Mouse (Mus musculus) neural tube, embryonic 11.5 days (tissue): ENCODE data around the gene Nthl1. TPM values are rescaled to one million over a fixed set of nuclear protein-coding genes. Genes with fewer than 3 reads are reported as not detected.

Experiments
- ATAC-seq: fragments of 200-750 bp; cut with Nextera tagmentation; 2 replicates; pipeline ENCODE4 v1.8.0; 2017; ENCODE audit warnings: moderate number of reproducible peaks, mild to moderate bottlenecking, moderate TSS enrichment, moderate library complexity; ENCODE audit not compliant: insufficient read depth, low FRiP score, low TSS enrichment
- DNase-seq: peaks from one replicate; pipeline ENCODE4 v3.0.0-alpha.2; 2015; ENCODE audit warnings: low spot score
- H3K27ac ChIP-seq: fragments of 300-500 bp; sonication (generic); 2 replicates; pipeline ENCODE4 v1.5.1; 2014; ENCODE audit warnings: low read depth, mild to moderate bottlenecking, low read length
- H3K27me3 ChIP-seq: fragments of 300-500 bp; sonication (generic); 2 replicates; pipeline ENCODE4 v1.6.1; 2014; ENCODE audit warnings: mild to moderate bottlenecking, low read length, mixed read lengths; ENCODE audit not compliant: control insufficient read depth, insufficient read depth
- H3K36me3 ChIP-seq: fragments of 300-500 bp; sonication (generic); 2 replicates; pipeline ENCODE4 v1.6.1; 2014; ENCODE audit warnings: mild to moderate bottlenecking, low read length, moderate library complexity, mixed read lengths; ENCODE audit not compliant: control insufficient read depth, insufficient read depth
- H3K4me1 ChIP-seq: fragments of 300-500 bp; sonication (generic); 2 replicates; pipeline ENCODE4 v1.6.1; 2014; ENCODE audit warnings: low read length, mixed read lengths; ENCODE audit not compliant: control insufficient read depth, insufficient read depth
- H3K4me2 ChIP-seq: fragments of 300-500 bp; sonication (generic); 2 replicates; pipeline ENCODE4 v1.6.1; 2014; ENCODE audit warnings: low read depth, mild to moderate bottlenecking, moderate library complexity
- H3K4me3 ChIP-seq: fragments of 300-500 bp; sonication (generic); 2 replicates; pipeline ENCODE4 v1.5.1; 2014; ENCODE audit warnings: low read depth, low read length
- H3K9ac ChIP-seq: fragments of 300-500 bp; sonication (generic); 2 replicates; pipeline ENCODE4 v1.6.1; 2014; ENCODE audit warnings: mild to moderate bottlenecking, low read length
- H3K9me3 ChIP-seq: fragments of 300-500 bp; sonication (generic); 2 replicates; pipeline ENCODE4 v1.6.1; 2016; ENCODE audit warnings: low read length; ENCODE audit not compliant: control insufficient read depth
- WGBS: fragments of 180-500 bp; shearing (Covaris S2); extraction: QIAGEN DNeasy Blood & Tissue Kit; methylation state at CpG from one replicate; pipeline ENCODE4 v1.1.7; 2014; 5-methylcytosine and 5-hydroxymethylcytosine counted together
- polyA plus RNA-seq: library from polyadenylated mRNA; unstranded; fragments of >200 nt; fragmentation: Nextera tagmentation; extraction: Ambion mirVana; gene quantifications from 2 replicates; pipeline ENCODE4 v1.2.1, GENCODE M21; 2014

The Nthl1 gene
- polyA plus RNA-seq, 1 experiment from 2014 or later: 13.8 TPM

DNA sequence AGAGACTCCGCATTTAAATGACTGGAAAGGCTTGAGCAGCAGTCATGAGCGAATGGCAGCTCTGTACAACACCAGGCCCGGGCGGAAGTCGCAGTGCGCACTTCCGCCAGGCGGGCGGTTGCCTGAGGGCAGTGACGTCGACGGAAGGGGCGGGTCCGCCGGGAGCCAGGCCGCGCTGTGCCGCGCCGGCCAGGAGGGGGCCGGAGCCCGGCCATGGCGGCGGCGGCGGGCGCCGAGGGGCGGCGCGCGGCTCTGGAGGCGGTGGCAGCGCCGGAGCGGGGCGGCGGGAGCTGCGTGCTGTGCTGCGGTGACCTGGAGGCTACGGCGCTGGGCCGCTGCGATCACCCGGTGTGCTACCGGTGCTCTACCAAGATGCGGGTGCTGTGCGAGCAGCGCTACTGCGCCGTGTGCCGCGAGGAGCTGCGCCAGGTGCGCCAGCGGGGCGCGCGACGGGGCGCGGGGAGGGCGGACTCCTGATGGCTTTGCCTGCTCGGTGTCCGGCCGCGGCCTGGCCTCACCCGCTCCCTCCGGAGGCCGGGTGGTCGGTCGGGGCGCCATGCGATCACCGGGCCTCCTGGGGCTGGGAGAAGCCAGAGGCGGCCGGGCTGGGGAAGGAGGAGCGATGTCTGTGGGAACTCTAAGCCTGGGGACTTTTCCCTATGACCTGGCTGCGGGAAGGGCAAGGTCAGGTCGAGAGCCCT, 37.2 kb downstream of the Nthl1 start, which contains the start of gene Zfp598:
Gene Zfp598 (plus strand): TSS at position 143 of the 701 bp plus-strand sequence.
- peak within 1 kb of the TSS; percentile 98 for H3K4me3 ChIP-seq
- peaks cover 24% of the 10 kb centered on the region for H3K4me1 ChIP-seq
- H3K27me3 ChIP-seq: no peaks in the 10 kb centered on the region
- H3K9me3 ChIP-seq: no peaks in the 10 kb centered on the region
- H3K27ac ChIP-seq: peak within 1 kb of the TSS; percentile 76
- under 1% methylated on average over 75 of the region's 80 CpGs for WGBS
- peak within 1 kb of the TSS; percentile 76 for H3K4me2 ChIP-seq
- H3K36me3 ChIP-seq: no peaks in the 10 kb centered on the region
- ATAC-seq (peak; percentile 95), DNase-seq (peak; percentile 96)
- H3K9ac ChIP-seq: peak within 1 kb of the TSS; percentile 94

- ATAC-seq (no peak), DNase-seq (no peak)
- Histone ChIP-seq H3K27me3 (no peaks in the 10 kb centered on the region), H3K9ac (peak overlapping the region; percentile 94), H3K4me3 (peak overlapping the region; percentile 98), H3K9me3 (no peaks in the 10 kb centered on the region), H3K36me3 (no peaks in the 10 kb centered on the region), H3K27ac (peak overlapping the region; percentile 76; the same call in 1 of the 2 replicates), H3K4me1 (peaks cover 24% of the 10 kb centered on the region), H3K4me2 (peak overlapping the region; percentile 76)
- WGBS: 11% methylated on average over 8 of the region's 8 CpGs
Observed at GRCm38 (mm10) chr17:24670246-24670844, 37.9 kb downstream of the Nthl1 start.

- WGBS: 82% methylated on average over 5 of the region's 5 CpGs
- 0 out of 2 replicates have a peak overlapping the region, but pooled peaks have one; percentile 76 for H3K4me2 ChIP-seq
Observed at GRCm38 (mm10) chr17:24671346-24671745, 38.9 kb downstream of the Nthl1 start.

GRCm38 (mm10) chr17:24672141-24672540, 39.7 kb downstream of the Nthl1 start:
- WGBS: 37% methylated on average over 5 of the region's 5 CpGs
- Histone ChIP-seq H3K27me3 (no peaks in the 10 kb centered on the region), H3K4me3 (no peak overlapping the region), H3K36me3 (0 out of 2 replicates have a peak, but pooled peaks cover 3% of the 10 kb centered on the region), H3K27ac (no peak overlapping the region), H3K9me3 (no peaks in the 10 kb centered on the region), H3K4me2 (0 out of 2 replicates have a peak overlapping the region, but pooled peaks have one; percentile 12), H3K4me1 (peaks cover 24% of the 10 kb centered on the region), H3K9ac (no peak overlapping the region)
- no peak for ATAC-seq
- DNase-seq: no peak

More at GRCm38 (mm10) chr17:24671346-24671745, 38.9 kb downstream of the Nthl1 start:
- Histone ChIP-seq H3K27ac (no peak overlapping the region), H3K9me3 (no peaks in the 10 kb centered on the region), H3K36me3 (no peaks in the 10 kb centered on the region), H3K9ac (no peak overlapping the region), H3K4me3 (no peak overlapping the region), H3K4me1 (peaks cover 24% of the 10 kb centered on the region), H3K27me3 (no peaks in the 10 kb centered on the region)
- no peak for DNase-seq
- no peak for ATAC-seq

DNA sequence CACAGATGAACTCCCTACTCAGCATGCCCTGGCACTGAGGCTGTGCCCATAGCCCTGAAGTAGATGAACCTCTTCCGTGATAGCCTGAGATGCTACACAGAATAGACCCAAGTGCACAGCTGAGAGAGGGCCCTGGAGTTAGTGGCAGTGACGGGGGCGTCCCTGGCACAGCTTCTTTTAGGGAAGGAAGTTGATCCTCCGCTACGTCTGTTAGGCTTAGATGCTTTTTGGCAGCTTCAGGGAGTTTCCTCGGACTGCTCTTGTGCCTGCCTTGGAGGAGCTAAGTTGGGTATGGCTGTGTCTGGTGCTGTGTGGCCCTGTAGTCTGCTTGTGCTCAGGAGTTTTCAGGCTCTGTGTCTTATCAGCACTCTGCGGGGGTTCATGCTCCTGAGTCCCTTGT, 41.8 kb downstream of the Nthl1 start:
- ATAC-seq (no peak), DNase-seq (no peak)
- Histone ChIP-seq H3K9me3 (no peaks in the 10 kb centered on the region), H3K4me2 (no peak overlapping the region), H3K4me1 (peaks cover 19% of the 10 kb centered on the region), H3K27me3 (no peaks in the 10 kb centered on the region), H3K36me3 (peaks cover 15% of the 10 kb centered on the region), H3K9ac (0 out of 2 replicates have a peak overlapping the region, but pooled peaks have one; percentile 6), H3K4me3 (no peak overlapping the region), H3K27ac (no peak overlapping the region)
- 89% methylated on average over 7 of the region's 7 CpGs for WGBS

GRCm38 (mm10) chr17:24676187-24676586, 43.7 kb downstream of the Nthl1 start:
- peak; percentile 50 for DNase-seq
- ATAC-seq: no peak
- WGBS: 73% methylated on average over 2 of the region's 2 CpGs
- peaks cover 9% of the 10 kb centered on the region; the same call in 1 of the 2 replicates for H3K4me1 ChIP-seq
- H3K27ac ChIP-seq: no peak overlapping the region
- H3K36me3 ChIP-seq: peaks cover 27% of the 10 kb centered on the region
- H3K4me3 ChIP-seq: no peak overlapping the region
- H3K27me3 ChIP-seq: no peaks in the 10 kb centered on the region
- no peaks in the 10 kb centered on the region for H3K9me3 ChIP-seq
- H3K4me2 ChIP-seq: no peak overlapping the region
- H3K9ac ChIP-seq: no peak overlapping the region

GRCm38 (mm10) chr17:24676877-24677276, 44.4 kb downstream of the Nthl1 start:
- Histone ChIP-seq H3K4me3 (no peak overlapping the region), H3K4me2 (no peak overlapping the region), H3K4me1 (0 out of 2 replicates have a peak, but pooled peaks cover 3% of the 10 kb centered on the region), H3K9ac (no peak overlapping the region), H3K27ac (no peak overlapping the region), H3K27me3 (no peaks in the 10 kb centered on the region), H3K9me3 (no peaks in the 10 kb centered on the region), H3K36me3 (peaks cover 30% of the 10 kb centered on the region)
- 97% methylated on average over 5 of the region's 5 CpGs for WGBS
- ATAC-seq (no peak), DNase-seq (no peak)

DNA sequence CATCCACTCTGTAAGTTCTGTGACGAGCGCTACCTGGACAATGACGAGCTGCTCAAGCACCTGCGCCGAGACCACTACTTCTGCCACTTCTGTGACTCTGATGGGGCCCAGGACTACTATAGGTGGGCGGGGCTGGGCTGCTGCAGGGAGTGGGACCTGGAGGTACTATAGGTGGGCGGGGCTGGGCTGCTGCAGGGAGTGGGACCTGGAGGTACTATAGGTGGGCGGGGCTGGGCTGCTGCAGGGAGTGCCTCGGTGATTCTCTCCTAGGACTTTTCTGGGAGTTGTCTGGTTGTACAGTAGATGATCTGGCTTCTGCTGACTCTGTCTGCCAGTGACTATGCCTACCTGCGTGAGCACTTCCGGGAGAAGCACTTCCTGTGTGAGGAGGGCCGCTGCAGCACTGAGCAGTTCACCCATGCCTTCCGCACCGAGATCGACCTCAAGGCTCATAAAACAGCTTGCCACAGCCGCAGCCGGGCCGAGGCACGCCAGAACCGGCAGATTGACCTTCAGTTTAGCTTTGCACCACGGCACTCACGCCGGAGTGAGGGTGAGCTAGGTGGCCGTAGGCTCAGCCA, 45.1 kb downstream of the Nthl1 start:
- H3K9me3 ChIP-seq: no peaks in the 10 kb centered on the region
- DNase-seq (no peak), ATAC-seq (no peak)
- no peak overlapping the region for H3K27ac ChIP-seq
- no peak overlapping the region for H3K4me3 ChIP-seq
- H3K4me1 ChIP-seq: no peaks in the 10 kb centered on the region
- H3K4me2 ChIP-seq: no peak overlapping the region
- 87% methylated on average over 24 of the region's 24 CpGs for WGBS
- no peak overlapping the region for H3K9ac ChIP-seq
- peaks cover 30% of the 10 kb centered on the region for H3K36me3 ChIP-seq
- H3K27me3 ChIP-seq: no peaks in the 10 kb centered on the region
